Mouse (Mus musculus) lung, embryonic 14.5 days (tissue): Measurements from ENCODE around the gene Shisa8. TPM values are rescaled to one million over a fixed set of nuclear protein-coding genes. Genes with fewer than 3 reads are reported as not detected.
"Not testable (repeated sequence)": the region's sequence is repeated elsewhere in the genome, so short reads cannot be mapped to it uniquely, and the experiment has no call there.

Source experiments
- ATAC-seq: fragments of 200-750 bp; cut with Nextera tagmentation; 2 replicates; pipeline ENCODE4 v1.8.0; 2017; ENCODE audit warnings: mild to moderate bottlenecking, moderate TSS enrichment, moderate library complexity; ENCODE audit not compliant: insufficient read depth
- DNase-seq: peaks from one replicate; pipeline ENCODE4 v3.0.0-alpha.2; 2015
- H3K27ac ChIP-seq: fragments of 300-500 bp; sonication (generic); 2 replicates; pipeline ENCODE4 v1.5.1; 2014; ENCODE audit warnings: low read depth, mild to moderate bottlenecking, moderate library complexity
- H3K27me3 ChIP-seq: fragments of 300-500 bp; sonication (generic); 2 replicates; pipeline ENCODE4 v1.6.1; 2014; ENCODE audit warnings: low read length, control low read depth; ENCODE audit not compliant: insufficient read depth
- H3K36me3 ChIP-seq: fragments of 300-500 bp; sonication (generic); 2 replicates; pipeline ENCODE4 v1.6.1; 2014; ENCODE audit warnings: control low read depth; ENCODE audit not compliant: insufficient read depth
- H3K4me1 ChIP-seq: fragments of 300-500 bp; sonication (generic); 2 replicates; pipeline ENCODE4 v1.6.1; 2014; ENCODE audit warnings: antibody characterized with exemption, control low read depth; ENCODE audit not compliant: insufficient read depth
- H3K4me2 ChIP-seq: fragments of 300-500 bp; sonication (generic); 2 replicates; pipeline ENCODE4 v1.6.1; 2014; ENCODE audit warnings: mild to moderate bottlenecking
- H3K4me3 ChIP-seq: fragments of 300-500 bp; sonication (generic); 2 replicates; pipeline ENCODE4 v1.5.1; 2014; ENCODE audit warnings: low read depth, low read length
- H3K9ac ChIP-seq: fragments of 300-500 bp; sonication (generic); 2 replicates; pipeline ENCODE4 v1.6.1; 2014
- H3K9me3 ChIP-seq: fragments of 300-500 bp; sonication (generic); 2 replicates; pipeline ENCODE4 v1.6.1; 2016; ENCODE audit warnings: low read depth, low read length, control low read depth
- CTCF ChIP-seq: IDR thresholded peaks from 2 replicates; pipeline ENCODE4 v1.5.1; 2016; ENCODE audit warnings: antibody characterized with exemption, low read depth
- WGBS: fragments of 180-500 bp; shearing (Covaris S2); extraction: QIAGEN DNeasy Blood & Tissue Kit; methylation state at CpG from one replicate; pipeline ENCODE4 v1.1.7; 2014; 5-methylcytosine and 5-hydroxymethylcytosine counted together
- polyA plus RNA-seq: library from polyadenylated mRNA; unstranded; fragments of >200 nt; fragmentation: Nextera tagmentation; extraction: Ambion mirVana; gene quantifications from 2 replicates; pipeline ENCODE4 v1.2.1, GENCODE M21; 2014

The Shisa8 gene
- 0.20 and 0.45 TPM in 2 replicates for polyA plus RNA-seq

GRCm38 (mm10) chr15:82212752-82213063 is at the start of gene Shisa8:
TSS of gene Shisa8 (minus strand) at chr15:82212815.
- Histone ChIP-seq H3K4me2 (peak within 1 kb of the TSS; percentile 76), H3K27ac (no peak within 1 kb of the TSS), H3K4me3 (peak within 1 kb of the TSS; percentile 44), H3K4me1 (no peaks in the 10 kb centered on the region), H3K27me3 (peaks cover 96% of the 10 kb centered on the region), H3K9ac (peak within 1 kb of the TSS; percentile 13), H3K9me3 (no peaks in the 10 kb centered on the region), H3K36me3 (no peaks in the 10 kb centered on the region)
- ATAC-seq (peak; percentile 13; the same call in 1 of the 2 replicates), DNase-seq (peak; percentile 33)
- no peak for TF ChIP-seq CTCF
- WGBS: under 1% methylated on average over 26 of the region's 34 CpGs

GRCm38 (mm10) chr15:82259510-82259909 is 46.9 kb upstream of the Shisa8 start:
- Histone ChIP-seq H3K4me1 (no peaks in the 10 kb centered on the region), H3K4me2 (no peak overlapping the region), H3K27ac (no peak overlapping the region), H3K27me3 (no peaks in the 10 kb centered on the region), H3K36me3 (no peaks in the 10 kb centered on the region), H3K4me3 (no peak overlapping the region), H3K9ac (no peak overlapping the region), H3K9me3 (no peaks in the 10 kb centered on the region)
- DNase-seq (peak; percentile 81), ATAC-seq (no peak)
- TF ChIP-seq CTCF: peak; percentile 99
- WGBS: 8% methylated on average over 16 of the region's 16 CpGs

- no peak overlapping the region; the same call in 1 of the 2 replicates for H3K9ac ChIP-seq
- no peak overlapping the region for H3K27ac ChIP-seq
- DNase-seq (no peak), ATAC-seq (0 out of 2 replicates have a peak, but pooled peaks have one; percentile 11)
- H3K4me3 ChIP-seq: no peak overlapping the region
- H3K27me3 ChIP-seq: no peaks in the 10 kb centered on the region
- H3K9me3 ChIP-seq: no peaks in the 10 kb centered on the region
- WGBS: 26% methylated on average over 10 of the region's 10 CpGs
- no peaks in the 10 kb centered on the region for H3K36me3 ChIP-seq
- no peaks in the 10 kb centered on the region for H3K4me1 ChIP-seq
- TF ChIP-seq CTCF: no peak
- H3K4me2 ChIP-seq: no peak overlapping the region
Observed at GRCm38 (mm10) chr15:82255944-82256383, 43.3 kb upstream of the Shisa8 start.

GRCm38 (mm10) chr15:82255248-82255647 is 42.6 kb upstream of the Shisa8 start:
- Histone ChIP-seq H3K4me3 (no peak overlapping the region), H3K9ac (no peak overlapping the region), H3K27me3 (no peaks in the 10 kb centered on the region), H3K4me1 (no peaks in the 10 kb centered on the region), H3K9me3 (no peaks in the 10 kb centered on the region), H3K27ac (no peak overlapping the region), H3K4me2 (no peak overlapping the region), H3K36me3 (no peaks in the 10 kb centered on the region)
- DNase-seq (no peak), ATAC-seq (no peak)
- 44% methylated on average over 4 of the region's 4 CpGs for WGBS
- peak; percentile 23; the same call in 1 of the 2 replicates for TF ChIP-seq CTCF

- 75% methylated on average over 6 of the region's 6 CpGs for WGBS
- Histone ChIP-seq H3K9ac (no peak within 1 kb of the TSS), H3K4me1 (no peaks in the 10 kb centered on the region), H3K27me3 (no peaks in the 10 kb centered on the region), H3K36me3 (no peaks in the 10 kb centered on the region), H3K9me3 (no peaks in the 10 kb centered on the region), H3K27ac (no peak within 1 kb of the TSS), H3K4me2 (no peak within 1 kb of the TSS), H3K4me3 (no peak within 1 kb of the TSS)
- TF ChIP-seq CTCF: no peak
- DNase-seq (no peak), ATAC-seq (no peak)
Observed at GRCm38 (mm10) chr15:82252097-82252496, 39.5 kb upstream of the Shisa8 start, which contains the start of gene 1500009C09Rik. TSS of gene 1500009C09Rik (plus strand) at chr15:82252397.

- WGBS: 84% methylated on average over 3 of the region's 3 CpGs
- Histone ChIP-seq H3K27me3 (no peaks in the 10 kb centered on the region), H3K4me1 (no peaks in the 10 kb centered on the region), H3K4me3 (no peak overlapping the region), H3K9me3 (no peaks in the 10 kb centered on the region), H3K27ac (no peak overlapping the region), H3K36me3 (no peaks in the 10 kb centered on the region), H3K9ac (no peak overlapping the region), H3K4me2 (no peak overlapping the region)
- peak; percentile 48 for TF ChIP-seq CTCF
- ATAC-seq: no peak
- no peak for DNase-seq
Observed at GRCm38 (mm10) chr15:82251579-82251978, 39.0 kb upstream of the Shisa8 start.

- Histone ChIP-seq H3K9ac (no peak overlapping the region), H3K4me1 (0 out of 2 replicates have a peak, but pooled peaks cover 3% of the 10 kb centered on the region), H3K4me3 (no peak overlapping the region), H3K36me3 (no peaks in the 10 kb centered on the region), H3K4me2 (no peak overlapping the region), H3K27ac (no peak overlapping the region), H3K27me3 (no peaks in the 10 kb centered on the region), H3K9me3 (no peaks in the 10 kb centered on the region)
- 72% methylated on average over 3 of the region's 3 CpGs for WGBS
- no peak for ATAC-seq
- no peak for DNase-seq
- TF ChIP-seq CTCF: no peak
Observed at GRCm38 (mm10) chr15:82247131-82247776, 34.6 kb upstream of the Shisa8 start.

GRCm38 (mm10) chr15:82244805-82245161 is 32.2 kb upstream of the Shisa8 start:
- Histone ChIP-seq H3K9ac (peak overlapping the region; percentile 58), H3K4me2 (peak overlapping the region; percentile 96), H3K4me3 (peak overlapping the region; percentile 65), H3K27ac (0 out of 2 replicates have a peak overlapping the region, but pooled peaks have one; percentile 79)
- ATAC-seq, H3K4me1 ChIP-seq, DNase-seq, H3K27me3 ChIP-seq, H3K9me3 ChIP-seq, H3K36me3 ChIP-seq: not testable (repeated sequence)
- 21% methylated on average over 9 of the region's 9 CpGs for WGBS
